Mouse (Mus musculus) liver, embryonic 14.5 days (tissue): ENCODE data around the gene Itga5. TPM values are rescaled to one million over a fixed set of nuclear protein-coding genes. Genes with fewer than 3 reads are reported as not detected.

Source experiments
- ATAC-seq: fragments of 200-750 bp; cut with Nextera tagmentation; 2 replicates; pipeline ENCODE4 v1.8.0; 2017; ENCODE audit warnings: moderate number of reproducible peaks, mild to moderate bottlenecking, moderate library complexity; ENCODE audit not compliant: insufficient read depth
- DNase-seq, 3 experiments: peaks; one replicate each; pipeline ENCODE4 v3.0.0-alpha.2; 2012 to 2013; ENCODE audit warnings: low read depth in 3 of 3, low spot score in 3 of 3
- H3K27ac ChIP-seq: fragments of 300-500 bp; sonication (generic); 2 replicates; pipeline ENCODE4 v1.5.1; 2014; ENCODE audit warnings: moderate library complexity, mild to moderate bottlenecking, control low read depth, inconsistent platforms
- H3K27me3 ChIP-seq: fragments of 300-500 bp; sonication (generic); 2 replicates; pipeline ENCODE4 v1.6.1; 2014; ENCODE audit warnings: mild to moderate bottlenecking, low read length, moderate library complexity; ENCODE audit not compliant: control insufficient read depth, insufficient read depth
- H3K36me3 ChIP-seq: fragments of 300-500 bp; sonication (generic); replicated peaks from 2 replicates; pipeline ENCODE4 v1.6.1; 2014; ENCODE audit warnings: low read depth; ENCODE audit not compliant: control insufficient read depth, insufficient read depth
- H3K4me1 ChIP-seq, 2 experiments: fragments of 200-500 bp in 1 of 2; fragments of 300-500 bp in 1 of 2; sonication (generic) in 1 of 2; replicated peaks; 2 replicates each; pipeline ENCODE4 v1.6.1; 2012 to 2014; ENCODE audit warnings: antibody characterized with exemption in 1 of 2, inconsistent platforms in 1 of 2, low read length in 1 of 2; ENCODE audit not compliant: control insufficient read depth in 2 of 2, insufficient read depth in 2 of 2
- H3K4me2 ChIP-seq: fragments of 300-500 bp; sonication (generic); 2 replicates; pipeline ENCODE4 v1.6.1; 2014; ENCODE audit warnings: low read depth, mild to moderate bottlenecking, control low read depth, moderate library complexity
- H3K4me3 ChIP-seq, 2 experiments: fragments of 200-500 bp in 1 of 2; fragments of 300-500 bp in 1 of 2; sonication (generic) in 1 of 2; 2 replicates each; pipeline ENCODE4 v1.5.1; 2012 to 2014; ENCODE audit warnings: low read depth in 2 of 2, low read length in 2 of 2, mild to moderate bottlenecking in 2 of 2, control low read depth in 1 of 2, inconsistent platforms in 1 of 2, moderate library complexity in 1 of 2; ENCODE audit not compliant: insufficient read depth in 1 of 2
- H3K9ac ChIP-seq: fragments of 300-500 bp; sonication (generic); replicated peaks from 2 replicates; pipeline ENCODE4 v1.6.1; 2014; ENCODE audit warnings: mild to moderate bottlenecking, control low read depth, moderate library complexity
- H3K9me3 ChIP-seq: fragments of 300-500 bp; sonication (generic); 2 replicates; pipeline ENCODE4 v1.6.1; 2016; ENCODE audit warnings: low read length, mixed read lengths; ENCODE audit not compliant: control insufficient read depth
- CTCF ChIP-seq: IDR thresholded peaks from 2 replicates; pipeline ENCODE4 v1.5.1; 2016; ENCODE audit warnings: antibody characterized with exemption, low read depth, control low read depth
- EP300 ChIP-seq: IDR thresholded peaks from 2 replicates; pipeline ENCODE4 v1.6.1; 2016; ENCODE audit warnings: antibody characterized with exemption, low read depth
- WGBS: fragments of 180-500 bp; shearing (Covaris S2); extraction: QIAGEN DNeasy Blood & Tissue Kit; methylation state at CpG from one replicate; pipeline ENCODE4 v1.1.7; 2014; ENCODE audit not compliant: insufficient replicate concordance; 5-methylcytosine and 5-hydroxymethylcytosine counted together
- polyA plus RNA-seq, 2 experiments: library from polyadenylated mRNA; depleted of rRNA in 1 of 2; stranded (reverse) in 1 of 2; unstranded in 1 of 2; fragments of >200 nt; fragmentation: Nextera tagmentation in 1 of 2; extraction: Ambion mirVana in 1 of 2; gene quantifications; 2 replicates each; pipeline versions ENCODE4 v1.2.1 to v1.2.3; 2012 to 2014

The Itga5 gene
- polyA plus RNA-seq, 2 experiments = 8.4 to 9.9 TPM

GRCm38 (mm10) chr15:103300560-103300959 is 66.0 kb downstream of the Itga5 start:
- Histone ChIP-seq H3K4me2 (no peak overlapping the region), H3K9me3 (no peaks in the 10 kb centered on the region), H3K4me3 (no peak overlapping the region), H3K36me3 (peaks cover 24% of the 10 kb centered on the region), H3K9ac (no peak overlapping the region), H3K4me1 (peaks cover 5 to 17% of the 10 kb centered on the region in 2 experiments; a peak in 3 of 4 replicates), H3K27me3 (peaks cover 21% of the 10 kb centered on the region), H3K27ac (no peak overlapping the region)
- WGBS = 58% methylated on average over 2 of the region's 2 CpGs
- TF ChIP-seq EP300 (no peak), CTCF (no peak)
- no peak for DNase-seq
- no peak for ATAC-seq

DNA sequence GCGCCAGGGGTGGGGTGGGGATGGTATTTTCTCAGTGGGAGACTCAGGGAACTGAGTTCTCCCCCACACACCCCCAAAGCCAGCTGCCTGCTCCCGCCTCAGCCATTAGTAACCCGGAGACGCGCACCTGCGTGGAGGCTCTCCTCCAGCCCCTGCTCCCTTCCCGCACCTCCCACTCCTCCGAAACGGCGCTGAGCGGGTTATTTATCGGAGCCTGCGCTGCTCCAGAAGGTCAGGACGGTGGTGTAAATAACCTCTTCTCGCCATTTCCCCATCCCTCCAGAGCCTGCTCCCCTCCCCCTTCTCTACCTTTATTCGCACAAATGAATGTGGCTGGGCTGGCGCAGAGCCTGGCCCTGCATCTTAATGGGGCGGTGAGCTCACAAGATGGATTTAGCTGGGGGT is 66.5 kb downstream of the Itga5 start:
- H3K27ac ChIP-seq = no peak overlapping the region
- peaks cover 26% of the 10 kb centered on the region for H3K36me3 ChIP-seq
- no peak for TF ChIP-seq CTCF
- TF ChIP-seq EP300 = no peak
- no peak overlapping the region for H3K4me2 ChIP-seq
- peaks cover 18% of the 10 kb centered on the region for H3K27me3 ChIP-seq
- H3K9me3 ChIP-seq = no peaks in the 10 kb centered on the region
- peaks cover 5 to 15% of the 10 kb centered on the region in 2 experiments; a peak in 3 of 4 replicates for H3K4me1 ChIP-seq
- no peak for DNase-seq
- no peak for ATAC-seq
- no peak overlapping the region for H3K4me3 ChIP-seq
- H3K9ac ChIP-seq = no peak overlapping the region
- WGBS = 64% methylated on average over 18 of the region's 18 CpGs

DNA sequence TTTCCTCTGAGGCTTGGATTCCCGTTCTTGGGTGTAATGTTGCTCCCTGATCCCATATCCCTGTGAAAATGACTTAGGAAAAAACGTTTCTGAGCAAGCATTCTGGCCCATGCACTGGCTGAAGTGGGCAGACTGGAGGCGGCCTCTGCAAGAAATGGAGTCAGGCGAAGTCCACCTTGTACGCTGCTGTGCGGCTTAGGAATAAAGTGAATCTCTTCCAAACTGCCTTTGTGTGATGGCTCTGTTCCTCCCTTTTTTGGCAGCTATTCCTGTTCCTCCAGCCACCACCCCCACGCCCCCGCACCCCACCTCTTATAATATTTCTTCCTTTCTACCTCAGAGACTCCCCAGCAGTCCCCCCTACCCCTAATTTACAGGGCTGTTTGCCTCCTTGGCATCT is 66.9 kb downstream of the Itga5 start:
- H3K27ac ChIP-seq = no peak overlapping the region
- no peaks in the 10 kb centered on the region for H3K9me3 ChIP-seq
- H3K4me1 ChIP-seq = peaks cover 5 to 15% of the 10 kb centered on the region in 2 experiments; a peak in 3 of 4 replicates
- peaks cover 28% of the 10 kb centered on the region for H3K36me3 ChIP-seq
- WGBS = 78% methylated on average over 8 of the region's 8 CpGs
- TF ChIP-seq CTCF (no peak), EP300 (no peak)
- no peak overlapping the region for H3K9ac ChIP-seq
- ATAC-seq (no peak), DNase-seq (no peak)
- peaks cover 13% of the 10 kb centered on the region for H3K27me3 ChIP-seq
- no peak overlapping the region for H3K4me3 ChIP-seq
- no peak overlapping the region for H3K4me2 ChIP-seq

GRCm38 (mm10) chr15:103298861-103299616 is 67.5 kb downstream of the Itga5 start:
- H3K4me1 ChIP-seq = peaks cover 0 to 11% of the 10 kb centered on the region in 2 experiments; a peak in 2 of 4 replicates
- H3K4me3 ChIP-seq = no peak overlapping the region
- no peak for ATAC-seq
- H3K4me2 ChIP-seq = no peak overlapping the region
- 83% methylated on average over 5 of the region's 5 CpGs for WGBS
- peaks cover 7% of the 10 kb centered on the region for H3K27me3 ChIP-seq
- no peaks in the 10 kb centered on the region for H3K9me3 ChIP-seq
- peaks cover 29% of the 10 kb centered on the region for H3K36me3 ChIP-seq
- no peak for TF ChIP-seq CTCF
- TF ChIP-seq EP300 = no peak
- H3K27ac ChIP-seq = no peak overlapping the region
- H3K9ac ChIP-seq = no peak overlapping the region
- DNase-seq = no peak

- Histone ChIP-seq H3K9ac (no peak overlapping the region), H3K9me3 (no peaks in the 10 kb centered on the region), H3K4me3 (no peak overlapping the region), H3K27me3 (no peaks in the 10 kb centered on the region; the same call in 1 of the 2 replicates), H3K4me2 (no peak overlapping the region), H3K27ac (no peak overlapping the region), H3K36me3 (peaks cover 37% of the 10 kb centered on the region), H3K4me1 (peaks cover 0 to 4% of the 10 kb centered on the region in 2 experiments; a peak in 1 of 4 replicates)
- DNase-seq = no peak
- TF ChIP-seq CTCF (no peak), EP300 (no peak)
- no peak for ATAC-seq
- WGBS = 83% methylated on average over 3 of the region's 3 CpGs
Observed at GRCm38 (mm10) chr15:103298026-103298425, 68.5 kb downstream of the Itga5 start.
